Mouse (Mus musculus): ENCODE data around the gene Ube2d3. TPM values are rescaled to one million over a fixed set of nuclear protein-coding genes. Genes with fewer than 3 reads are reported as not detected.

Ube2d3 gene
- total and polyA plus RNA-seq, 3 experiments, result 590 to 1,803 (median 1,178) TPM

- H3K4me1 ChIP-seq (ENCODE audit: control insufficient read depth in 1 of 2, insufficient read depth in 2 of 2), result peaks cover 0 to 7% of the 10 kb centered on the region in 2 experiments; a peak in 2 of 4 replicates
- peaks cover 5 to 51% of the 10 kb centered on the region in 2 experiments for H3K36me3 ChIP-seq (replicated peaks in 1 of 2; ENCODE audit: control insufficient read depth in 1 of 2, insufficient read depth in 1 of 2, low read length in 1 of 2)
- DNase-seq (ENCODE audit: extremely low read depth), result no peak
- no peak overlapping the region for H3K9ac ChIP-seq (ENCODE audit: insufficient read depth, low read depth)
- no peaks in the 10 kb centered on the region for H3K79me2 ChIP-seq (replicated peaks; ENCODE audit: control insufficient read depth, extremely low read depth, insufficient read depth, poor library complexity, severe bottlenecking)
- in situ Hi-C loops (cut with MboI; ENCODE audit: low pct_ligation_motif_present, low pct_unique_long_range_greater_than_20kb, low sequenced_read_pairs), result no loop called here
- H3K9me3 ChIP-seq (replicated peaks; ENCODE audit: low read length), result peaks cover 3% of the 10 kb centered on the region
- TF ChIP-seq POLR2A (IDR thresholded peaks at IDR 0.05; ENCODE audit: low read depth, low read length), result no peak
- no peak for TF ChIP-seq EP300 (IDR thresholded peaks at IDR 0.05; ENCODE audit: low read length)
- TF ChIP-seq MAX (IDR thresholded peaks at IDR 0.05; ENCODE audit: low read length), result no peak
- TF ChIP-seq JUND (conservative IDR thresholded peaks at IDR 0.05; ENCODE audit: low read depth, low read length), result no peak
- no peak for TF ChIP-seq POLR2AphosphoS2 (IDR thresholded peaks at IDR 0.05; ENCODE audit: low read depth, low read length)
- TF ChIP-seq MAZ (IDR thresholded peaks at IDR 0.05; ENCODE audit: low read depth, low read length), result no peak
- TF ChIP-seq TBP (conservative IDR thresholded peaks at IDR 0.05; ENCODE audit: low read depth, low read length), result no peak
- no peak for TF ChIP-seq RCOR1 (conservative IDR thresholded peaks at IDR 0.05; ENCODE audit: low read depth, low read length)
- TF ChIP-seq ELF1 (IDR thresholded peaks at IDR 0.05; ENCODE audit: low read depth, low read length), result no peak
- no peak for TF ChIP-seq HCFC1 (IDR thresholded peaks at IDR 0.05; ENCODE audit: low read depth, low read length)
- no peak for TF ChIP-seq KAT2A (IDR thresholded peaks at IDR 0.05; ENCODE audit: insufficient replicate concordance, low read length)
- no peaks in the 10 kb centered on the region for H3K27me3 ChIP-seq (replicated peaks)
- H3K4me3 ChIP-seq (replicated peaks in 1 of 3; ENCODE audit: low read depth in 2 of 3, low read length in 2 of 3, poor library complexity in 1 of 3), result no peak overlapping the region
- no peak overlapping the region for H3K4me2 ChIP-seq (ENCODE audit: insufficient read depth, low read depth, poor library complexity, severe bottlenecking)
- dilution Hi-C loops (cut with MboI; ENCODE audit: extremely low pct_ligation_motif_present, extremely low pct_unique_long_range_greater_than_20kb, low sequenced_read_pairs), result no loop called here
- H3K27ac ChIP-seq (ENCODE audit: insufficient read depth, low read depth), result no peak overlapping the region
Observed at GRCm38 (mm10) chr3:135503160-135503559, 65.2 kb downstream of the Ube2d3 start.

GRCm38 (mm10) chr3:135505369-135505909, 67.5 kb downstream of the Ube2d3 start:
- Histone ChIP-seq H3K4me2 (ENCODE audit: insufficient read depth, low read depth, poor library complexity, severe bottlenecking) (no peak overlapping the region), H3K27me3 (replicated peaks) (no peaks in the 10 kb centered on the region), H3K36me3 (replicated peaks in 1 of 2; ENCODE audit: control insufficient read depth in 1 of 2, insufficient read depth in 1 of 2, low read length in 1 of 2) (peaks cover 5 to 49% of the 10 kb centered on the region in 2 experiments), H3K9ac (ENCODE audit: insufficient read depth, low read depth) (no peak overlapping the region), H3K4me1 (ENCODE audit: control insufficient read depth in 1 of 2, insufficient read depth in 2 of 2) (peaks cover 0 to 7% of the 10 kb centered on the region in 2 experiments; a peak in 2 of 4 replicates), H3K79me2 (replicated peaks; ENCODE audit: control insufficient read depth, extremely low read depth, insufficient read depth, poor library complexity, severe bottlenecking) (no peaks in the 10 kb centered on the region), H3K9me3 (replicated peaks; ENCODE audit: low read length) (no peaks in the 10 kb centered on the region), H3K4me3 (replicated peaks in 1 of 3; ENCODE audit: low read depth in 2 of 3, low read length in 2 of 3, poor library complexity in 1 of 3) (no peak overlapping the region), H3K27ac (ENCODE audit: insufficient read depth, low read depth) (no peak overlapping the region)
- in situ Hi-C loops (cut with MboI; ENCODE audit: low pct_ligation_motif_present, low pct_unique_long_range_greater_than_20kb, low sequenced_read_pairs), result loop anchor here (5.0 kb wide), 1 partner anchor 213 kb away; no protein-coding TSS in a partner anchor
- peak; percentile 83 for DNase-seq (ENCODE audit: extremely low read depth)
- TF ChIP-seq ZNF384 (IDR thresholded peaks at IDR 0.05; ENCODE audit: low read depth, low read length) (peak; percentile 4; the same call in 1 of the 2 replicates), KAT2A (IDR thresholded peaks at IDR 0.05; ENCODE audit: insufficient replicate concordance, low read length) (no peak), MEF2A (IDR thresholded peaks at IDR 0.05; ENCODE audit: borderline replicate concordance, low read depth, low read length) (no peak), RAD21 (IDR thresholded peaks at IDR 0.05; ENCODE audit: low read depth, low read length) (peak; percentile 84), TCF12 (IDR thresholded peaks at IDR 0.05; ENCODE audit: low read depth, low read length) (0 out of 2 replicates have a peak, but pooled peaks have one; percentile 13), CTCF (conservative IDR thresholded peaks at IDR 0.05 in 1 of 2, IDR thresholded peaks at IDR 0.05 in 1 of 2; ENCODE audit: low read depth in 2 of 2, low read length in 2 of 2) (peak; percentile 99), MXI1 (IDR thresholded peaks at IDR 0.05; ENCODE audit: low read depth, low read length) (no peak), SMC3 (IDR thresholded peaks at IDR 0.05; ENCODE audit: low read depth, low read length) (peak; percentile 94), IRF4 (IDR thresholded peaks at IDR 0.05; ENCODE audit: low read depth, low read length) (0 out of 2 replicates have a peak, but pooled peaks have one; percentile 31), BHLHE40 (IDR thresholded peaks at IDR 0.05; ENCODE audit: low read depth, low read length) (no peak), ZC3H11A (IDR thresholded peaks at IDR 0.05; ENCODE audit: low read depth, low read length) (peak; percentile 53)
- dilution Hi-C loops (cut with MboI; ENCODE audit: extremely low pct_ligation_motif_present, extremely low pct_unique_long_range_greater_than_20kb, low sequenced_read_pairs), result no loop called here
